Mouse (Mus musculus): Measurements from ENCODE around the gene Olfr933. TPM values are rescaled to one million over a fixed set of nuclear protein-coding genes. Genes with fewer than 3 reads are reported as not detected.

Olfr933 gene
- not detected in 2 replicates for total RNA-seq (2021)
- long read RNA-seq: 0 reads

GRCm38 (mm10) chr9:38972013-38972412, at the start of gene Olfr933:
Olfr933 (plus strand) TSS chr9:38972313.
- DNase-seq: no peak

- DNase-seq: no peak
Measured at GRCm38 (mm10) chr9:38929509-38929908, 42.6 kb upstream of the Olfr933 start, which contains the start of gene Olfr930. Olfr930 (plus strand) TSS chr9:38929809.

- DNase-seq: no peak
Measured at GRCm38 (mm10) chr9:38953401-38954123, 18.6 kb upstream of the Olfr933 start.

GRCm38 (mm10) chr9:38954124-38954416, 18.0 kb upstream of the Olfr933 start:
- DNase-seq: no peak

GRCm38 (mm10) chr9:38988215-38988614, 16.1 kb downstream of the Olfr933 start, which contains the start of gene Olfr934:
Olfr934 (minus strand) TSS chr9:38988315.
- no peak for DNase-seq

GRCm38 (mm10) chr9:38999583-38999982, 27.5 kb downstream of the Olfr933 start, which contains the start of gene Olfr935:
Olfr935 (minus strand) TSS chr9:38999683.
- no peak for DNase-seq

- DNase-seq: no peak
Measured at GRCm38 (mm10) chr9:39023277-39023676, 51.2 kb downstream of the Olfr933 start, which contains the start of gene Olfr146. Olfr146 (minus strand) TSS chr9:39023377.

Other genes with a start within 250 kb of the Olfr933 start
- gene Olfr920, start 220.0 kb upstream of the Olfr933 start, total RNA-seq (2021): 0.14 and 0.46 TPM in 2 replicates
- gene Olfr921, start 199.2 kb upstream of the Olfr933 start, total RNA-seq (2021): not detected in 2 replicates
- gene Olfr922, start 157.7 kb upstream of the Olfr933 start, total RNA-seq (2021): not detected in 2 replicates
- gene Olfr923, start 145.8 kb upstream of the Olfr933 start, total RNA-seq (2021): not detected in 2 replicates
- not detected in 2 replicates for gene Olfr924, start 127.9 kb upstream of the Olfr933 start, total RNA-seq (2021)
- not detected in 2 replicates for gene Olfr26, start 117.3 kb upstream of the Olfr933 start, total RNA-seq (2021)
- gene Olfr926, start 95.2 kb upstream of the Olfr933 start, total RNA-seq (2021): not detected in 2 replicates
- gene Olfr930, start 42.5 kb upstream of the Olfr933 start, total RNA-seq (2021): not detected in 2 replicates
- not detected in 2 replicates for gene Olfr934, start 16.0 kb downstream of the Olfr933 start, total RNA-seq (2021)
- gene Olfr935, start 27.4 kb downstream of the Olfr933 start, total RNA-seq (2021): not detected in 2 replicates
- not detected in 2 replicates for gene Olfr146, start 51.1 kb downstream of the Olfr933 start, total RNA-seq (2021)
- gene Olfr937, start 92.6 kb downstream of the Olfr933 start, total RNA-seq (2021): not detected in 2 replicates
- gene Olfr938, start 106.6 kb downstream of the Olfr933 start, total RNA-seq (2021): not detected in 2 replicates
- not detected in 2 replicates for gene Olfr27, start 155.8 kb downstream of the Olfr933 start, total RNA-seq (2021)
- gene Olfr943, start 194.0 kb downstream of the Olfr933 start, total RNA-seq (2021): not detected in 2 replicates
- gene Olfr944, start 229.6 kb downstream of the Olfr933 start, total RNA-seq (2021): not detected in 2 replicates

Data from adrenal gland, postnatal 25 days (tissue).